Mouse (Mus musculus): ENCODE data around the gene Zfp729a.

GRCm38 (mm10) chr13:67674902-67675301 lies 37.3 kb upstream of the Zfp729a start:
- no peak for TF ChIP-seq CTCF (IDR thresholded peaks at IDR 0.05; ENCODE audit: extremely low read depth, insufficient read length, insufficient replicate concordance, low read depth, low read length)
- TF ChIP-seq POLR2A (IDR thresholded peaks at IDR 0.05; ENCODE audit: low read depth, low read length): no peak

All from small intestine, adult 2 months (tissue).